Comparison of ENCODE assay signal across 10 mouse cellular contexts in genomic region chr4:85837058-85837457, GRCm38 (mm10).
DNase-seq lines count a peak whose midpoint lies in the region; ATAC-seq and TF ChIP-seq lines count a peak whose summit lies in the region.
"Had no signal": no experiment of that assay in that cellular context is flagged by ENCODE, and none has a peak within 500 bp of the region (broad histone marks: within the 10 kb centered on the region; RNA-seq: fewer than 3 reads in every experiment).

No protein-coding gene starts in this region.

- H3K27ac ChIP-seq in hindbrain, embryonic 13.5 days: peak overlapping the region; percentile 66; the same call in 1 of the 2 replicates
- H3K27ac ChIP-seq in hindbrain, embryonic 11.5 days (ENCODE audit: low read depth, low read length): no peak overlapping the region
- H3K27ac ChIP-seq in embryonic facial prominence, embryonic 12.5 days: 0 out of 2 replicates have a peak overlapping the region, but pooled peaks have one; percentile 69
- H3K27ac ChIP-seq in limb, embryonic 13.5 days: no peak overlapping the region; the same call in 1 of the 2 replicates
- H3K27ac ChIP-seq: liver, embryonic 15.5 days had no signal

- H3K36me3 ChIP-seq in hindbrain, embryonic 13.5 days: no peaks in the 10 kb centered on the region
- no peaks in the 10 kb centered on the region for H3K36me3 ChIP-seq in hindbrain, embryonic 11.5 days (ENCODE audit: control insufficient read depth, insufficient read depth, low read length)
- H3K36me3 ChIP-seq in embryonic facial prominence, embryonic 12.5 days: no peaks in the 10 kb centered on the region
- no peaks in the 10 kb centered on the region for H3K36me3 ChIP-seq in limb, embryonic 13.5 days
- H3K36me3 ChIP-seq: liver, embryonic 15.5 days had no signal

- peak; percentile 67; the same call in 1 of the 2 replicates for ATAC-seq in hindbrain, embryonic 13.5 days (ENCODE audit: low FRiP score)
- ATAC-seq in hindbrain, embryonic 11.5 days (ENCODE audit: low FRiP score): no peak
- no peak for ATAC-seq in embryonic facial prominence, embryonic 12.5 days (ENCODE audit: insufficient number of reproducible peaks, insufficient read depth, low FRiP score, low TSS enrichment)
- peak; percentile 57; the same call in 1 of the 2 replicates for ATAC-seq in limb, embryonic 13.5 days (ENCODE audit: low FRiP score, low read depth)

- no peak for DNase-seq in hindbrain, embryonic 11.5 days (ENCODE audit: low spot score)
- peak; percentile 90 for DNase-seq in brain, embryonic 14.5 days (ENCODE audit: low read depth)
- no peak for DNase-seq in urinary bladder, adult 2 months (ENCODE audit: low spot score)
- no peak for DNase-seq in kidney, postnatal 14 days
- DNase-seq in layer of hippocampus, adult 9-10 months (ENCODE audit: low spot score): no peak
- DNase-seq: B cell, adult 2 months had no signal

- peaks cover 12% of the 10 kb centered on the region for H3K4me1 ChIP-seq in hindbrain, embryonic 13.5 days (replicated peaks)
- no peaks in the 10 kb centered on the region for H3K4me1 ChIP-seq in hindbrain, embryonic 11.5 days (replicated peaks; ENCODE audit: control insufficient read depth, insufficient read depth, low read length)
- H3K4me1 ChIP-seq in embryonic facial prominence, embryonic 12.5 days: peaks cover 20% of the 10 kb centered on the region
- H3K4me1 ChIP-seq in limb, embryonic 13.5 days: peaks cover 31% of the 10 kb centered on the region
- H3K4me1 ChIP-seq: liver, embryonic 15.5 days had no signal

- H3K27me3 ChIP-seq in hindbrain, embryonic 13.5 days: no peaks in the 10 kb centered on the region
- no peaks in the 10 kb centered on the region for H3K27me3 ChIP-seq in hindbrain, embryonic 11.5 days (ENCODE audit: control insufficient read depth, insufficient read depth, low read length)
- H3K27me3 ChIP-seq in embryonic facial prominence, embryonic 12.5 days: no peaks in the 10 kb centered on the region
- H3K27me3 ChIP-seq in limb, embryonic 13.5 days: no peaks in the 10 kb centered on the region
- H3K27me3 ChIP-seq: liver, embryonic 15.5 days had no signal

- no peak overlapping the region for H3K9ac ChIP-seq in hindbrain, embryonic 13.5 days
- no peak overlapping the region for H3K9ac ChIP-seq in hindbrain, embryonic 11.5 days (ENCODE audit: low read depth, low read length)
- no peak overlapping the region for H3K9ac ChIP-seq in embryonic facial prominence, embryonic 12.5 days
- no peak overlapping the region for H3K9ac ChIP-seq in limb, embryonic 13.5 days
- H3K9ac ChIP-seq: liver, embryonic 15.5 days had no signal

- no peaks in the 10 kb centered on the region for H3K9me3 ChIP-seq in hindbrain, embryonic 13.5 days
- H3K9me3 ChIP-seq in hindbrain, embryonic 11.5 days (ENCODE audit: control insufficient read depth, low read length): no peaks in the 10 kb centered on the region
- H3K9me3 ChIP-seq in embryonic facial prominence, embryonic 12.5 days: no peaks in the 10 kb centered on the region
- no peaks in the 10 kb centered on the region for H3K9me3 ChIP-seq in limb, embryonic 13.5 days
- H3K9me3 ChIP-seq: liver, embryonic 15.5 days had no signal

- TF ChIP-seq CTCF in brain, embryonic 14.5 days (IDR thresholded peaks at IDR 0.05; ENCODE audit: borderline replicate concordance, extremely low read depth, insufficient read depth, insufficient read length): no peak

- no peak overlapping the region for H3K4me3 ChIP-seq in hindbrain, embryonic 13.5 days
- H3K4me3 ChIP-seq in hindbrain, embryonic 11.5 days (ENCODE audit: low read depth, low read length): no peak overlapping the region
- no peak overlapping the region for H3K4me3 ChIP-seq in embryonic facial prominence, embryonic 12.5 days
- H3K4me3 ChIP-seq in limb, embryonic 13.5 days: no peak overlapping the region
- H3K4me3 ChIP-seq: liver, embryonic 15.5 days had no signal

- H3K4me2 ChIP-seq in hindbrain, embryonic 13.5 days: no peak overlapping the region
- no peak overlapping the region for H3K4me2 ChIP-seq in hindbrain, embryonic 11.5 days (replicated peaks; ENCODE audit: low read depth, low read length)
- no peak overlapping the region for H3K4me2 ChIP-seq in embryonic facial prominence, embryonic 12.5 days (replicated peaks)
- H3K4me2 ChIP-seq in limb, embryonic 13.5 days (replicated peaks): no peak overlapping the region
- H3K4me2 ChIP-seq: liver, embryonic 15.5 days had no signal

- no peak for TF ChIP-seq POLR2A in brain, embryonic 14.5 days (IDR thresholded peaks at IDR 0.05; ENCODE audit: borderline replicate concordance, extremely low read depth, insufficient read depth, insufficient read length, poor library complexity, severe bottlenecking)

Comparison
In these comparisons a context has a peak if more than half of its experiments do, and no peak if none do; other contexts are left out.
1. ATAC-seq: peak in hindbrain, embryonic 13.5 days (single experiment) and limb, embryonic 13.5 days (single experiment); none in hindbrain, embryonic 11.5 days (single experiment) and embryonic facial prominence, embryonic 12.5 days (single experiment).
2. H3K27ac ChIP-seq: peak in hindbrain, embryonic 13.5 days (single experiment) and embryonic facial prominence, embryonic 12.5 days (single experiment); none in hindbrain, embryonic 11.5 days (single experiment) and limb, embryonic 13.5 days (single experiment).